Mouse (Mus musculus): Measurements from ENCODE around the gene Olfr749. TPM values are rescaled to one million over a fixed set of nuclear protein-coding genes. Genes with fewer than 3 reads are reported as not detected.
"Not testable (repeated sequence)": the region's sequence is repeated elsewhere in the genome, so short reads cannot be mapped to it uniquely, and the experiment has no call there.

The Olfr749 gene
- polyA plus RNA-seq, 1 experiment from 2014 or later, result not detected

- Histone ChIP-seq H3K4me1 (replicated peaks; ENCODE audit: control insufficient read depth, insufficient read depth, low read length) (no peaks in the 10 kb centered on the region), H3K4me2 (replicated peaks) (no peak overlapping the region), H3K9me3 (ENCODE audit: control insufficient read depth, low read length) (no peaks in the 10 kb centered on the region), H3K36me3 (replicated peaks; ENCODE audit: control insufficient read depth, insufficient read depth) (no peaks in the 10 kb centered on the region), H3K9ac (no peak overlapping the region), H3K27ac (no peak overlapping the region), H3K27me3 (ENCODE audit: control insufficient read depth, insufficient read depth, low read length) (no peaks in the 10 kb centered on the region), H3K4me3 (replicated peaks; ENCODE audit: low read length) (no peak overlapping the region)
- no peak for DNase-seq (ENCODE audit: low spot score)
- no peak for ATAC-seq (ENCODE audit: low FRiP score)
- WGBS, result 80% methylated on average over 2 of the region's 2 CpGs
Observed at GRCm38 (mm10) chr14:50740334-50740733, 4.6 kb downstream of the Olfr749 start.

DNA sequence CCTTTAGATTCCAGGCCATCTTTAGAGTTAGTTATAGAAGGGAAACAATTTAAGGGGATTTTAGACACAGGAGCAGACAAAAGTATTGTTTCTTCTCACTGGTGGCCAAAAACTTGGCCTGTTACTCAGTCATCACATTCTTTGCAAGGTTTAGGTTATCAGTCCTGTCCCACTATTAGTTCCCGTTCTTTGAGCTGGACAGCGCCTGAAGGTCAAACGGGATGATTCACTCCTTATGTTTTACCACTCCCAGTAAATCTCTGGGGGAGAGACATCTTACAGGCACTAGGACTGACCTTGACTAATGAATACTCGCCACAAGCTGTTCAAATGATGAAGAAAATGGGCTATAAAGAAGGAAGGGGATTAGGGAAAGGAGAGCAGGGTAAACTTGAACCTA lies 22.5 kb downstream of the Olfr749 start:
- H3K36me3 ChIP-seq (replicated peaks; ENCODE audit: control insufficient read depth, insufficient read depth); H3K9me3 ChIP-seq (ENCODE audit: control insufficient read depth, low read length); DNase-seq (ENCODE audit: low spot score); H3K9ac ChIP-seq; ATAC-seq (ENCODE audit: low FRiP score); H3K4me3 ChIP-seq (replicated peaks; ENCODE audit: low read length); H3K27me3 ChIP-seq (ENCODE audit: control insufficient read depth, insufficient read depth, low read length); H3K4me1 ChIP-seq (replicated peaks; ENCODE audit: control insufficient read depth, insufficient read depth, low read length); H3K27ac ChIP-seq; H3K4me2 ChIP-seq (replicated peaks): not testable (repeated sequence)
- WGBS, result 84% methylated on average over 3 of the region's 4 CpGs

DNA sequence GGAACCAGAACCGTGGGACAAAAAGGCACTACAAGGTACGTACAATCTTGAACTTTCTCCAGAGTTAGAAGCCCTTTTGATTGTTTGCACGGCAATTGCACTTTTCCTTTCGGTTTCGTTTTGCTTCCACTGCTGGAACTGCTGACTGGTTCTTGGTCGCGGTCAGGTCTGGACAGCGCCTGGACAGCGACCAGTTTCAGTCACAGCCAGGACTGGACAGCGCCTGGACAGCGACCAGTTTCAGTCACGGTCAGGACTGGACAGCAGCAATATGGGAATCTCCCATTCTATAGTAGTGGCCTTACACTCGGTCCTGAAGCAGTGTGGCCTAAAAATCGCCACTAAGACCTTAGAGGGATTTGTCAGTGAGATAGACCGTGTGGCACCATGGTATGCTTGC lies 25.0 kb downstream of the Olfr749 start:
- WGBS, result 95% methylated on average over 15 of the region's 15 CpGs

GRCm38 (mm10) chr14:50707073-50707472 lies 37.8 kb downstream of the Olfr749 start, which contains the start of gene Olfr748:
Gene Olfr748, plus strand, starts transcription at chr14:50707373.
- H3K4me1 ChIP-seq (replicated peaks; ENCODE audit: control insufficient read depth, insufficient read depth, low read length), result no peaks in the 10 kb centered on the region
- H3K27me3 ChIP-seq (ENCODE audit: control insufficient read depth, insufficient read depth, low read length), result no peaks in the 10 kb centered on the region
- no peak within 1 kb of the TSS for H3K9ac ChIP-seq
- ATAC-seq (ENCODE audit: low FRiP score) (no peak), DNase-seq (ENCODE audit: low spot score) (no peak)
- H3K27ac ChIP-seq, result no peak within 1 kb of the TSS
- H3K4me2 ChIP-seq (replicated peaks), result no peak within 1 kb of the TSS
- H3K36me3 ChIP-seq (replicated peaks; ENCODE audit: control insufficient read depth, insufficient read depth), result no peaks in the 10 kb centered on the region
- no peaks in the 10 kb centered on the region for H3K9me3 ChIP-seq (ENCODE audit: control insufficient read depth, low read length)
- no peak within 1 kb of the TSS for H3K4me3 ChIP-seq (replicated peaks; ENCODE audit: low read length)
- WGBS, result 77% methylated on average over 1 of the region's 1 CpGs

More for the DNA sequence above, 25.0 kb downstream of the Olfr749 start:
- not testable (repeated sequence) for H3K9ac ChIP-seq; H3K4me2 ChIP-seq (replicated peaks); H3K36me3 ChIP-seq (replicated peaks; ENCODE audit: control insufficient read depth, insufficient read depth); H3K4me1 ChIP-seq (replicated peaks; ENCODE audit: control insufficient read depth, insufficient read depth, low read length); ATAC-seq (ENCODE audit: low FRiP score); H3K27me3 ChIP-seq (ENCODE audit: control insufficient read depth, insufficient read depth, low read length); H3K27ac ChIP-seq; H3K4me3 ChIP-seq (replicated peaks; ENCODE audit: low read length); DNase-seq (ENCODE audit: low spot score); H3K9me3 ChIP-seq (ENCODE audit: control insufficient read depth, low read length)

DNA sequence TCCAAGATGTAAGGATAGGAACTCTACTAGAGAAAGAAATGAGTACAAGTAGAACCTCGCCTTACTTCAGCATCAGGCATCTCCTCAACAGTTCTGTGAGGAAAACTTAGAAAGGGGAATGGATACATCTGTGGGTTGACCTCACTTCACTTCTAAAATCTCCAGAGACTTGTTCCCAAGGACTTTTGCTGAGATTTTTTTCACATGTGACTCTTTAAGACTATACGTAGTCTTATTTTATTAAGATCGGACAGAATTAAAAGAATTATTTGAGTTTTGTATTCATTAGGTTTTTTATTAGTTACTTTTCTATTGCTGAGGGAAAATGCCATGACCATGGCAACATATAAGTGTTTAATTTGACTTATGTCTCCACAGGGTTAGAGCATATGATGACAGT lies 51.8 kb downstream of the Olfr749 start, which contains the start of gene Olfr747:
Gene Olfr747 (minus strand): TSS at position 101 of the 400 bp plus-strand sequence.
- no peak for DNase-seq (ENCODE audit: low spot score)
- H3K9me3 ChIP-seq (ENCODE audit: control insufficient read depth, low read length), result no peaks in the 10 kb centered on the region
- ATAC-seq (ENCODE audit: low FRiP score), result no peak
- no peaks in the 10 kb centered on the region for H3K27me3 ChIP-seq (ENCODE audit: control insufficient read depth, insufficient read depth, low read length)
- H3K9ac ChIP-seq, result no peak within 1 kb of the TSS
- no peaks in the 10 kb centered on the region for H3K4me1 ChIP-seq (replicated peaks; ENCODE audit: control insufficient read depth, insufficient read depth, low read length)
- no peaks in the 10 kb centered on the region for H3K36me3 ChIP-seq (replicated peaks; ENCODE audit: control insufficient read depth, insufficient read depth)
- WGBS, result 96% methylated on average over 3 of the region's 3 CpGs
- no peak within 1 kb of the TSS for H3K27ac ChIP-seq
- H3K4me2 ChIP-seq (replicated peaks), result no peak within 1 kb of the TSS
- no peak within 1 kb of the TSS for H3K4me3 ChIP-seq (replicated peaks; ENCODE audit: low read length)

Other genes starting within 250 kb of the Olfr749 start
- not detected in 2 replicates for gene Olfr742, start 241.5 kb downstream of the Olfr749 start, polyA plus RNA-seq (2014; fragmentation: Nextera tagmentation; extraction: Ambion mirVana)
- not detected in 2 replicates for gene Olfr743, start 223.3 kb downstream of the Olfr749 start, polyA plus RNA-seq (2014; fragmentation: Nextera tagmentation; extraction: Ambion mirVana)
- gene Olfr744, start 130.2 kb downstream of the Olfr749 start, polyA plus RNA-seq (2014; fragmentation: Nextera tagmentation; extraction: Ambion mirVana), result not detected in 2 replicates
- gene Olfr745, start 105.7 kb downstream of the Olfr749 start, polyA plus RNA-seq (2014; fragmentation: Nextera tagmentation; extraction: Ambion mirVana), result not detected in 2 replicates
- gene Olfr746, start 98.0 kb downstream of the Olfr749 start, polyA plus RNA-seq (2014; fragmentation: Nextera tagmentation; extraction: Ambion mirVana), result not detected in 2 replicates
- not detected in 2 replicates for gene Olfr747, start 51.9 kb downstream of the Olfr749 start, polyA plus RNA-seq (2014; fragmentation: Nextera tagmentation; extraction: Ambion mirVana)
- gene Olfr748, start 37.7 kb downstream of the Olfr749 start, polyA plus RNA-seq (2014; fragmentation: Nextera tagmentation; extraction: Ambion mirVana), result not detected in 2 replicates
- 122 and 123 TPM in 2 replicates for gene Ttc5, start 40.4 kb upstream of the Olfr749 start, polyA plus RNA-seq (2014; fragmentation: Nextera tagmentation; extraction: Ambion mirVana)
- gene Ccnb1ip1, start 62.6 kb upstream of the Olfr749 start, polyA plus RNA-seq (2014; fragmentation: Nextera tagmentation; extraction: Ambion mirVana), result not detected in 2 replicates
- 40.7 and 40.9 TPM in 2 replicates for gene Parp2, start 62.7 kb upstream of the Olfr749 start, polyA plus RNA-seq (2014; fragmentation: Nextera tagmentation; extraction: Ambion mirVana)
- 3.3 TPM in 2 replicates for gene Tep1, start 125.5 kb upstream of the Olfr749 start, polyA plus RNA-seq (2014; fragmentation: Nextera tagmentation; extraction: Ambion mirVana)
- 1.2 and 1.3 TPM in 2 replicates for gene Klhl33, start 152.4 kb upstream of the Olfr749 start, polyA plus RNA-seq (2014; fragmentation: Nextera tagmentation; extraction: Ambion mirVana)
- gene Osgep, start 179.8 kb upstream of the Olfr749 start, polyA plus RNA-seq (2014; fragmentation: Nextera tagmentation; extraction: Ambion mirVana), result 107 and 118 TPM in 2 replicates
- gene Apex1, start 179.9 kb upstream of the Olfr749 start, polyA plus RNA-seq (2014; fragmentation: Nextera tagmentation; extraction: Ambion mirVana), result 165 and 171 TPM in 2 replicates
- 93.1 and 100.0 TPM in 2 replicates for gene Pip4p1, start 185.8 kb upstream of the Olfr749 start, polyA plus RNA-seq (2014; fragmentation: Nextera tagmentation; extraction: Ambion mirVana)
- gene Pnp, start 186.0 kb upstream of the Olfr749 start, polyA plus RNA-seq (2014; fragmentation: Nextera tagmentation; extraction: Ambion mirVana), result 23.2 and 23.9 TPM in 2 replicates
- 2.1 TPM in 1 of 2 replicates, not detected in the other for gene Gm49342, start 199.4 kb upstream of the Olfr749 start, polyA plus RNA-seq (2014; fragmentation: Nextera tagmentation; extraction: Ambion mirVana)
- 0.67 and 1.1 TPM in 2 replicates for gene Pnp2, start 210.9 kb upstream of the Olfr749 start, polyA plus RNA-seq (2014; fragmentation: Nextera tagmentation; extraction: Ambion mirVana)